Mouse (Mus musculus) forebrain, embryonic 11.5 days (tissue): ENCODE results near the gene Ahcyl1. TPM values are rescaled to one million over a fixed set of nuclear protein-coding genes. Genes with fewer than 3 reads are reported as not detected.
A peak's percentile ranks its signal among the peaks of the same experiment; 100 is the strongest.

Experiments
- ATAC-seq: fragments of 200-750 bp; cut with Nextera tagmentation; replicated peaks from 2 replicates; pipeline ENCODE4 v1.8.0; 2017; ENCODE audit warnings: moderate TSS enrichment; ENCODE audit not compliant: low FRiP score
- DNase-seq: peaks from one replicate; pipeline ENCODE4 v3.0.0-alpha.2; 2017; ENCODE audit warnings: low spot score
- H3K27ac ChIP-seq: fragments of 300-500 bp; sonication (generic); 2 replicates; pipeline ENCODE4 v1.5.1; 2014; ENCODE audit warnings: low read depth, low read length
- H3K27me3 ChIP-seq: fragments of 300-500 bp; sonication (generic); 2 replicates; pipeline ENCODE4 v1.6.1; 2014; ENCODE audit warnings: mild to moderate bottlenecking, low read length, mixed read lengths; ENCODE audit not compliant: control insufficient read depth, insufficient read depth
- H3K36me3 ChIP-seq: fragments of 300-500 bp; sonication (generic); 2 replicates; pipeline ENCODE4 v1.6.1; 2014; ENCODE audit warnings: mild to moderate bottlenecking, low read length, moderate library complexity, mixed read lengths; ENCODE audit not compliant: control insufficient read depth, insufficient read depth
- H3K4me1 ChIP-seq: fragments of 300-500 bp; sonication (generic); replicated peaks from 2 replicates; pipeline ENCODE4 v1.6.1; 2014; ENCODE audit warnings: low read length, mixed read lengths; ENCODE audit not compliant: control insufficient read depth, insufficient read depth
- H3K4me2 ChIP-seq: fragments of 300-500 bp; sonication (generic); 2 replicates; pipeline ENCODE4 v1.6.1; 2014; ENCODE audit warnings: low read depth, mild to moderate bottlenecking, low read length, moderate library complexity, mixed read lengths; ENCODE audit not compliant: severe bottlenecking
- H3K4me3 ChIP-seq: fragments of 300-500 bp; sonication (generic); 2 replicates; pipeline ENCODE4 v1.5.1; 2014; ENCODE audit warnings: low read depth, low read length
- H3K9ac ChIP-seq: fragments of 300-500 bp; sonication (generic); 2 replicates; pipeline ENCODE4 v1.6.1; 2014; ENCODE audit warnings: low read length
- H3K9me3 ChIP-seq: fragments of 300-500 bp; sonication (generic); 2 replicates; pipeline ENCODE4 v1.6.1; 2016; ENCODE audit warnings: low read length, mixed read lengths; ENCODE audit not compliant: control insufficient read depth
- WGBS: fragments of 180-500 bp; shearing (Covaris S2); extraction: QIAGEN DNeasy Blood & Tissue Kit; methylation state at CpG from one replicate; pipeline ENCODE4 v1.1.7; 2014; 5-methylcytosine and 5-hydroxymethylcytosine counted together
- polyA plus RNA-seq: library from polyadenylated mRNA; unstranded; fragments of >200 nt; fragmentation: Nextera tagmentation; extraction: Ambion mirVana; gene quantifications from 2 replicates; pipeline ENCODE4 v1.2.1, GENCODE M21; 2014

Ahcyl1 gene
- polyA plus RNA-seq, 1 experiment from 2014 or later: 122 TPM

- DNase-seq (peak; percentile 24), ATAC-seq (no peak)
- Histone ChIP-seq H3K4me3 (no peak overlapping the region), H3K27ac (no peak overlapping the region), H3K27me3 (no peaks in the 10 kb centered on the region), H3K36me3 (peaks cover 20% of the 10 kb centered on the region), H3K4me1 (no peaks in the 10 kb centered on the region), H3K9me3 (no peaks in the 10 kb centered on the region), H3K4me2 (no peak overlapping the region), H3K9ac (no peak overlapping the region)
- WGBS: 96% methylated on average over 8 of the region's 8 CpGs
These were observed 71.9 kb downstream of the Ahcyl1 start for GRCm38 (mm10) chr3:107624424-107624823.

GRCm38 (mm10) chr3:107622537-107622936, 73.8 kb downstream of the Ahcyl1 start:
- H3K27me3 ChIP-seq: no peaks in the 10 kb centered on the region
- 93% methylated on average over 7 of the region's 7 CpGs for WGBS
- ATAC-seq: no peak
- DNase-seq: no peak
- H3K36me3 ChIP-seq: peaks cover 26% of the 10 kb centered on the region
- no peak overlapping the region for H3K4me3 ChIP-seq
- H3K4me2 ChIP-seq: no peak overlapping the region
- H3K27ac ChIP-seq: no peak overlapping the region
- no peak overlapping the region for H3K9ac ChIP-seq
- H3K4me1 ChIP-seq: no peaks in the 10 kb centered on the region
- H3K9me3 ChIP-seq: no peaks in the 10 kb centered on the region

- Histone ChIP-seq H3K9me3 (no peaks in the 10 kb centered on the region), H3K27ac (no peak overlapping the region), H3K4me2 (no peak overlapping the region), H3K27me3 (no peaks in the 10 kb centered on the region), H3K4me1 (no peaks in the 10 kb centered on the region), H3K4me3 (no peak overlapping the region), H3K36me3 (peaks cover 30% of the 10 kb centered on the region), H3K9ac (no peak overlapping the region)
- DNase-seq: no peak
- ATAC-seq: no peak
- 92% methylated on average over 21 of the region's 21 CpGs for WGBS
These were observed 74.9 kb downstream of the Ahcyl1 start for GRCm38 (mm10) chr3:107621286-107622075.

- no peaks in the 10 kb centered on the region for H3K4me1 ChIP-seq
- no peak overlapping the region for H3K27ac ChIP-seq
- DNase-seq: no peak
- ATAC-seq: no peak
- 88% methylated on average over 6 of the region's 6 CpGs for WGBS
- H3K9ac ChIP-seq: no peak overlapping the region
- no peaks in the 10 kb centered on the region for H3K27me3 ChIP-seq
- peaks cover 31% of the 10 kb centered on the region for H3K36me3 ChIP-seq
- H3K9me3 ChIP-seq: no peaks in the 10 kb centered on the region
- H3K4me2 ChIP-seq: no peak overlapping the region
- no peak overlapping the region for H3K4me3 ChIP-seq
These were observed 76.4 kb downstream of the Ahcyl1 start for GRCm38 (mm10) chr3:107619911-107620310.

- DNase-seq: no peak
- peaks cover 31% of the 10 kb centered on the region for H3K36me3 ChIP-seq
- no peak overlapping the region for H3K27ac ChIP-seq
- WGBS: 94% methylated on average over 3 of the region's 3 CpGs
- no peaks in the 10 kb centered on the region for H3K4me1 ChIP-seq
- no peak overlapping the region for H3K9ac ChIP-seq
- no peak overlapping the region for H3K4me2 ChIP-seq
- no peaks in the 10 kb centered on the region for H3K27me3 ChIP-seq
- H3K4me3 ChIP-seq: no peak overlapping the region
- no peaks in the 10 kb centered on the region for H3K9me3 ChIP-seq
- ATAC-seq: no peak
These were observed 78.6 kb downstream of the Ahcyl1 start for GRCm38 (mm10) chr3:107617800-107618199.

Other genes starting within 250 kb of the Ahcyl1 start
- gene Kcnc4, start 237.0 kb downstream of the Ahcyl1 start, polyA plus RNA-seq: 0.28 and 0.39 TPM in 2 replicates
- gene Slc6a17, start 178.5 kb downstream of the Ahcyl1 start, polyA plus RNA-seq: 3.0 and 3.6 TPM in 2 replicates
- not detected in 2 replicates for gene Ubl4b, start 141.5 kb downstream of the Ahcyl1 start, polyA plus RNA-seq
- 14.7 and 16.9 TPM in 2 replicates for gene Alx3, start 101.5 kb downstream of the Ahcyl1 start, polyA plus RNA-seq
- gene Gm10961, start 65.2 kb downstream of the Ahcyl1 start, polyA plus RNA-seq: not detected in 2 replicates
- 92.2 and 100 TPM in 2 replicates for gene Strip1, start 64.9 kb downstream of the Ahcyl1 start, polyA plus RNA-seq
- 6.0 and 8.1 TPM in 2 replicates for gene Csf1, start 63.9 kb upstream of the Ahcyl1 start, polyA plus RNA-seq
- gene Eps8l3, start 180.7 kb upstream of the Ahcyl1 start, polyA plus RNA-seq: not detected in 2 replicates
- gene Gstm5, start 199.3 kb upstream of the Ahcyl1 start, polyA plus RNA-seq: 222 and 238 TPM in 2 replicates
- gene Gstm7, start 235.3 kb upstream of the Ahcyl1 start, polyA plus RNA-seq: 42.9 and 53.5 TPM in 2 replicates
- gene Gstm6, start 247.2 kb upstream of the Ahcyl1 start, polyA plus RNA-seq: 9.1 and 13.6 TPM in 2 replicates